Mouse (Mus musculus) embryo, embryonic 11 days (tissue): ENCODE measurements around the gene Foxo4.

Experiments
- DNase-seq: peaks from one replicate; pipeline ENCODE4 v3.0.0-alpha.2; 2015

Foxo4 gene

DNA sequence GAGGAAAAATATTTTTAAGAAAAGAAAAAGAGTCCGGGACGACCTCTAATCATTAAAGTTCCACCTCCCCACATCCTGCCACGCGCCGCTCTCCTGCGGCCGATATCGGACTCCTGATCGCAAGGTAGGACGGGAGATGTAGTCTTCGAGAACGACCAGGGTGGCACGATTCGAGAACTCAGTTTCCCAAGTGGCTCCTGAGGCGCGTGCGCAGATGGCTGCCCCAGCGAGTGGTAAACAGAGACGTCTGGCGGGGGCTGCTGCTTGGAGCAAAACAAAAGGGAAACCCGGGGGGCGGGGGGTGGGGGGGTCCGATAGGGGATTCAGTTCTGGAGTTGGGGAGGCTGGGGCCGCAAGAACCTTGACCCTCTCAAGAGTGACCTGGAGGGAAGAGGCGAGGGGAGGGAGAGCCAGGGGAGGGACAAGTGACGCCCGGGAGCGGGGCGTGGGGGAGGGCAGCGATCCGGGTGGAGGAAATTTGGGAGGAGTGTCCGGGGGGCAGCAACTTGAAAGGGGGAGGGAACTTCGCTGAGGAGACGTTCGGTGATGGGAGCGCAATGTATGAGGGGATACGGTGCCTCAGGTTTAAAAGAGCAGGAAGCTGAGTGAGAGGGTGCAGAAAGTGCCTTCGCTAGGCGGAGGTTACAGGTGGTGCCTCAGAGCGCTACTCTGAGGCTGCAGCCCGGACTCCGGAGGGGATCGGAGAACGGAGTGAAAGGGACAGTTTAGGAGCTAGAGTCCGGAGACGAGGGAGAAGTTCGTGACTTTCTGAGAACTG, at the start of gene Foxo4:
TSS of gene Foxo4 (plus strand) at position 577 of the 778 bp plus-strand sequence.
- peak; percentile 93 for DNase-seq

DNA sequence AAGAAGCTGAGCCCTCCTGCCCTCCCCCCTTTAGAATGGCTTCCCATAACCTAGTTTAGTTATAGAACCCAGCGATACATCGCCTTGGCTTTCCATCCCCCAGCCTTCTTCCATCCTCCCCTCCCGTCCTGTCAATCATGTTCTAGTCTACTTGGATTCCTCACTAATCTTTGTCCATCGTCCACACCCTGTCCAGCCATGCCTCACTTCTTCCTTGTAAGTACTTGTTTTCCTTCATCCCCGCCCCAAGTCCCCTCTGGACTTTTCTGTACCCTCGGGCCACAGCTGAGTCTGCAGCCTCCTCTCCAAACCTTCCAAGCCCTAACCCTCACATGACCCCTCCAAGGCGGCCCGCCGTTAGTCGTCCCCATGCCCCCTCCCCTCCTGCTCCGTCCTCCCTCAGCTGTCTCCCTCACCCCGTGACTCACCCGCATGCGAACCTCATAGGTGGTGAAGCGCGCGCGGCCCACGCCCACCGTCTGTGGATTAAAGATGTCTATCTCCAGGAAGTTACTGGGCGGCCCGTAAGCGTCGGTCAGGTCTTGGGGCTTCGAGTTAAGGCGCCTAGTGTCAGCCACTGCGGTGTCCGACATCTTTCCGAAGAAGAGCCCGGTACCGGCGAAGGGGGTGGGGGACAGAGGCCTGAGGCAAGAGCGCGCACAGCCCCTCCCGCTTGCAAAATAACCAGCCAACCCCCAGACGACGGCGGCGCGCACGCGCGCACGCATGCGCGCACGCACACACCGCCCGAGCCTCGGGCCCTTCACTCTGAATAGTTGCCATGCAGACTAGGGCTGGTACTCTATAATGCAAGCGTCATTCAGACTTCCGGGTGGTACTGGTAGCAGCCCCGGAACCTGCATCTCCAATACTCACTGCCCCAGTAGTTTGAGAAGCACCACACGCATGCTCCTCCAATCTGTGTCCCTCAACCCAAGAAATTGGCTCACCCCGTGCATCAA, 32.2 kb upstream of the Foxo4 start, which contains the start of gene Snx12:
TSS of gene Snx12 (minus strand) at position 730 of the 962 bp plus-strand sequence.
- peak; percentile 89 for DNase-seq

DNA sequence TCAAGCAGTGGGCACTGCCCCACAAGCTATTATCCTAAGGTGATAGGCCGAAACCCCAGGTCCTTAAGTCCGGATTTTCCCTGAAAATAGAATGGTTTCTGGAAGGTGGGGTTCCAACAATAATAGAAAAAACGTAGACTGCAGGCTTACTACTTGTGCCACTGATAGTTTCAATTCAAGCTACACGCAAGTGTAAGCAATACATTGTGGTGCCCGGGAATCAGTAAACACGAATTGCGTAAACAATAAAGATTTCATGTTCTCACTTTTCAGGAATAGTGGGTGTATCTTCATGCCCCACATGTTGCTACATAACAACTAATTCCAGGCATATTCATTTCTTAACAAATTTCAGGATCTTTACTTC, 31.5 kb upstream of the Foxo4 start:
- DNase-seq, result no peak

DNA sequence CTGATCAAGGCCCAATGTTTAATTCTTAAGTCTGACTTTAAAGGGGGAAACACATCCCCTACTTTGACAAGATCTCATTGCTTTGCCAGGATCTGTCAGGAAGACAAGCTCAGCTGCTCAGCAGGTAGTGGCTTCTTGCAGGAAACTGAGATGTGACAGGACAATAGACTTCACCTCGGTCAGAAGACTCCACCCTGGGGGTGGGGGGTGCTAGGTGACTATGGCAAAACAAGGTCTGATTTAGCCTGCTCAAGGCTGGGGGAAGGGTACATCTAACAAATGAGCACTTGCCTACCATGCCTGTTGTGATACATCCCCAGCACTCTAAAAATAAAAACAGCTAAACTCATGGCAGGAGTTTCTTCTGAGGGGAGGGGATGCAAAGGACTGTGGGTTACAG, 9.3 kb upstream of the Foxo4 start:
- DNase-seq, result no peak

DNA sequence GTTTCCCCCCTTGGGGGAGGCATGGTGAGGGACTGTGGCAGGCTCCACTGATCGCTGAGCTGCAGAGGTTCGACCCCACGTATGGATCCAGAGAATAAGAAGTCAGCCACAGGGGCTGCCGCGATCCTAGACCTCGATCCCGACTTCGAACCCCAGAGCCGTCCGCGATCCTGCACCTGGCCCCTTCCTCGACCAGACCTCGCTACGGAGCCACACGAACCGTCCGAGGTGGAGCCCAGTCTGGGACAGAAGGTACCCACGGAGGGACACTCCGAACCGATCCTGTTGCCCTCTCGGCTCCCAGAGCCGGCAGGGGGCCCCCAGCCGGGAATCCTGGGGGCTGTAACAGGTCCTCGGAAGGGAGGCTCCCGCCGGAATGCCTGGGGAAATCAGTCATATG, 412 bp downstream of the Foxo4 start:
- no peak for DNase-seq

DNA sequence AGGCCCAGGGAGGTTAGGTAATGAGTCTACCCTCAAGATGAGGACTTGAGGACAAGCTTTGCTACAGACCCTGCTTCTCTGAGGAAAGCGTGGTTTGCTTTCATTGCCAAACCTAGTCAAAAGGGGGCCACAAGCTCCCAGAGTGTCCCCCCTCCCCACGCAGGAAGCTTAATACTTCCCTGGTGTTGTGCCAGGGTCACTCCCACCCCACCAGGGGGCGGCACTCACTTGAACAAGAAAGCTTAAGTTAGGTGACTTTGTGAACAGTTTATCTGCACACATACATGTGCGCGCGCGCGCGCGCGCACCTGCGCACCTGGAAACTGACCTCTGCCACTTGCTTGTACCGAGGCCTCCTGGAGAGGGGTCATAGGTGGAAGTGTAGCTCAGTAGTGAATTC, 2.3 kb downstream of the Foxo4 start:
- DNase-seq, result peak; percentile 28

DNA sequence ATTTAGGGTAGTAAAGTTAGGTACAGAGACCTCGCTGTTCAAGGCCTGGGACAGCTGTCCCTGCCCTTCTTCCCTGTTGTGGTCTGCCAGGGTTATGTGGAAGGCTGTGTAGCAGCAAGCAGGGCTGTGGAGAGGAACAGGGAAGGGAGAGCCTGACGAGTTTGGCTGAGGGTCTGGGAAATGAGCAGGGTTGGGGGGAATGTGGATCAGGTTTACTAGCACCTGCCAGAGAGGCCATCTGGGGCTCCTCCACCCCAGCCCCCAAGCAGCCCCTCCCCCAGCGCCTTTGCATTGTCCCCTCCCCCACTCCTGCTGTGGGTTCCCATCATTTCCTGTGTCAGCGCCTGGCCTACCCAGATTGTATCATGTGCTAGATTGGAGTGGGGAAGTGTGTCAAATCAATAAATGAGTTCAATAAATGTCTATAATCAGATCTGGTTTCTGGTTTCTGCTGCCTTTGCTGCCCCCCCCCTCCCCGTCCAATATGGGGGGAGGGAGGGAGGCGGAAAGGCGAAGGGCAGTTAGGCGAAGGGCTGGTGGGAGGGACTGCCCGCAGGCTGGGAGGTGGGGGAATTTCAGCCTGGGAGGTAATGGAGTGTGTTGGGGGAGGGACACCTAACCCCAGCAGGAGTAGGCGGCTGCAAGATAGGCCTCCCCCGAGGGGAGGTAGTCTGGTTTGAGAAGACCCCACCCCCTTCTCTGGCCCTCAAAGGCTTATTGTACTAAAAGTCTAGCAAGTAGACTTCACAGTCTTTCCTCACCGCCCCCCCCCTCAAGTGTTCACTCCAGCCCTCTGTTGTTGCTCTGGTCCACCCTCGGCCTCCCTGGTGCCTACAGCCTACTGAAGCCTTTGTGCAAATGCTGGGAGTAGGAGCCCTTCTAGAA, 6.4 kb downstream of the Foxo4 start:
- peak; percentile 82 for DNase-seq

DNA sequence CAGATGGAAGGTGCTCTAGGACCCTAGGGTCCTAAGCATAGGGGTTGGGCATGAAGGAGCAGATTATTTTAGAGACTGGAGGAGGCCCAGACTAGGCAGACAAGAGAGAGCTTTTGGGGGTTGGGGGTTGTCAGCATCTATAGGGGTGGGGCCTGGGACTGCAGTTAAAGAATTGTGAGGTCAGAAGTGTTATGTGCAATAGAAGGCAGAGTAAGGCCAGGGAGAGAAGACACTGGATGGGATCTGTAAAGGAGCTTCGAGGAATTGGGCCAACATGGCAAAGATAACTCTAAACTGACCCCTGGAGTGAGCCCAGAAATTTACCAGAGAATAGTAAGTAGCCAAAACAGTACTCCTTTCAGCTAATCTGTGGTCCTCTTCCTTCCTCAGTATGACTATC, 9.6 kb downstream of the Foxo4 start, which contains the start of gene Gm614:
TSS of gene Gm614 (minus strand) at position 101 of the 400 bp plus-strand sequence.
- DNase-seq, result no peak

DNA sequence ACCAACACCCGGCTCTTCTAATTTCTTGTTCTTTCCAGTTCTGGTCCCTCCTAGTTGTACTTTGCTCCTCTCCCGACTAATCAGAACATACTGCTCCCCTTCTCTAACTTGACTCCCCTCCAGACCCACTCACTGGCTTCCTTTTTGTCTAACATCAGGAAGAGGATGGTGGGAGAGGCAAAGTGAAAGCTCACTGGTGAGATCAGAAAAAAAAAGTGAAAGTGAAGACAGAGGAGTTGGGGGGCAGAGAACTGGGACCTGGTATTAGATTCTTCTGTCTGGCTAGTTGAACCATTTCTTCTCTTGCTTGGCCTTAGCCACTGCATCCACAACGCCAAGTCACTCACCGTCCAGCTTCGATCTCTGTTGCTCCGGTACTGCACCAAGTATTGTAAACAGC, 12.3 kb downstream of the Foxo4 start:
- DNase-seq, result no peak

DNA sequence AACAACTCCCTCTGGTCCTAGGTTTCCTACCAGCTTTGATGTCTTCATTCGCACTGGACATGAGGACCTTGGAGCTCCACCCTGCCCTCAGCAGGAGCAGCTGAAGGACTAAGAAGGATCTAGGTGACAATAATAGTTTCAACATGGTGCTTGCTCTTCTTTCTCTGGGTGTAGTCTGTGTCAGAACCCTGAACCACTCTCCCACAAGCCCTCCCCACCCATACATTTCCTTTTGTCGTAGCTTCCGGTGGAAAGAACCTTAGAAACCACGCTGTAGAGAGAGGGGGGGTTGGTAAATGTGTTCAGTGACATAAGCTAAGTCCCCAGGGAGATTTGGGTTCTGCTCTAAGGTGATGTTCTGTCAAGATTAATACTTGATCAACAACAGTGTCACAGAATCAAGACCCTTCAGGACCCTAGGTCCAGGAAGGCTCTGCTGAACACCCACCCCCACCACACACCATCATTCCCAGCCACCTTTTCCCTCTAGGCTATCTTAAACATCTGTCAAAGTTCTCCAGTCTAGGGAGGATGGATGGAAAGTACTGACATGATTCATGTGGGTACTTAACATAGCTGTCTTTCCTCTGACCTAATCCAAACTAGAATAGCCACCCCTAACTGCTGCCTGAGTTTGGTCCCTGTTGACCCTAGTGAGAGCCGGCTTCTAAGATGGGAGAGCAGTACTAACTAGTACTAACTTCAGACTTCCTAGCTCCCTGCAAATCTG, 13.9 kb downstream of the Foxo4 start, which contains the start of gene Il2rg:
TSS of gene Il2rg (minus strand) at position 231 of the 730 bp plus-strand sequence.
- DNase-seq, result no peak

DNA sequence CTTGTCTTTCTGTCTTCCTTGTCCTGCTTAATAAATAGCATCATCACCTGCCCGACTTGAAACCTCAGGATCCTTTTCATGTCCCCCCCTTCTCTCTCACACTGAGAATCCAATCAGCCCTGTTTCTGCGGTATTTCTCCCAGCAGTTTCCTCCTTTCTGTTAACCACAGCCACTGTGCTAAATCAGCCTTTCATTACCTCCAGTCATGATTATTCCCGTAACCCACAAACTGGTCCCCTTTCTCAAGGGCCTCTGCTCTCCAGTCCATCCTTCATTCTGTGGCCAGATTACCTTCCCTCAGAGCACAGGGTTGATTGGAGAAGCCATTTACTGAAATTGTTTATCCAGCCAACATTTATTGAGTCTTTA, 14.4 kb downstream of the Foxo4 start, which contains the start of gene Gm20489:
TSS of gene Gm20489 (minus strand) at position 269 of the 370 bp plus-strand sequence.
- DNase-seq, result no peak

DNA sequence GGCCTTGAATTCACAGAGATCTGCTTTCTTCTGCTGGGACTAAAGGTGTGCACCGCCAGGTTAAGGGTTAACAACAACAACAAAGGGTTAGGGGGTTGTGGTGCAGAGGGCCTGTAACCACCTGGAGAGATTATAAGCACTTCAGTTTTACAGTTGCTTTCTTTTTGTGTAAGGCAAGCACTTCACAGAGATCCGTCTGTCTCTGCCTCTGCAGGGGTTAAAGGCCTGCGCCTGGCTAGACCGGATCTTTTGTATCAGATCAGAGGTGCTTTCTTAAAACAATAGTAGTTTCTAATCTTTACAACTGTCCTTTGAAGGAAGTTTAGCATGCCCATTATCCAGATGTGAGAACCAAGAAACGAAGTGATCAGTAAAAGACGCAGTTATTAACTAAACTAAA, 19.1 kb downstream of the Foxo4 start:
- no peak for DNase-seq

DNA sequence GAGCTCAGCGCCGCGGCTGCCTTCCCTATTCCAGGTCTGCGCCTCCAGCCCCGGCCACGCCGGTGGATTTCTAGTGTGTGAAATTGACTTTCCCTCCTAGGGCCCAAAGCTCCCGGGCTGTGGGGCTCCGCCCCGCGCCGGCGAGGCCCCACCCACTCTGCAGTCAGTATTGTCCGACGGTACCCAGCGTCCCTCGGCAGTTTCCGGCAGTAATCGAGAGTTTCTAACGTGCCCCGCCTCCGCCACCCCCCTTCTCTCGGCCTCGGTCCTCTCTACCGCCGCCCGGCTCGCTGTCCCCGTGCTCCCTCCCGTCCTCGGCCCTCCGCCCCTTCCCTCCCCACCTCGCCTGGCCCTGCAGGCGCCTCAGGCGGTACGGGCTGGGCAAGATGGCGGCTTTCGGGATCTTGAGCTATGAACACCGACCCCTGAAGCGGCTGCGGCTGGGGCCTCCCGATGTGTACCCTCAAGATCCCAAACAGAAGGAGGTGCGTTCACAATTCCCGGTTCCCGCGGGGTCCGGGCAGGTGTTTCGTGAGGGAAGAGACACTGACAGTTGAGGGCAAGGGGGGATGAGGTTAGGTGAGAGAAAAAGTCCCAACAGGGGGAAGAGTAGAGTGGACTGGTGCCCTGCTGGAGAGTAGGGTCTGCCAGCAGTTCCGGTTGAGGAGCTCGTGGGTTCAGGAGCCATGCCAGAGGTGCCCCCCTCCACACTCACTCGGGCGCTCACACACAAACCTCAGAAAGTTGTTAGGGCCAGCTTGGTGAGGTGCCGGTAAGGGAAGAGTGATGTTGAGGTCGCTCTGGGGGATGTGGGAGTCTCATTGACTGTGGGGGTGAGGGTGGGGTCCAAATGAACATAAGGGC, 19.8 kb downstream of the Foxo4 start, which contains the start of gene Med12:
TSS of gene Med12 (plus strand) at position 156 of the 864 bp plus-strand sequence.
- DNase-seq, result peak; percentile 92

DNA sequence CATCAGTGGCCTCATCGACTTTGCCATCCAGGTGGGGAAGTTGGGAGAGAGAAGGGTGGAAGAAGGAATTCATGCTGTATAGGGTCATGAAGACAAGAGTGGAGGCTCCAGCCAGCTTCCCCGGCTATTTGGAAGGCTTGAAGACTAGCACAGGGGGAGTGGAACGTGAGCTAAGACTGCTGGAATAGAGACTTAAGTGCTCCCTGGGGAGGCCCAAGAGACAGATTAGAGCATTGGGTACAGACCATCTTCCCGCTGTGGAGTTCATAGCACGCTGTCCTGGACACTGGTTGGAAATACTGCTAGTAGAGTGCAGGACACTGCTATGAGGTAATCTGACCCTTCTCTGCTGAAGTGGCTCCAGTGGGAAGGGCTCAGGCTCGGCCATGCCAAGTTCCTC, 28.5 kb downstream of the Foxo4 start:
- no peak for DNase-seq

DNA sequence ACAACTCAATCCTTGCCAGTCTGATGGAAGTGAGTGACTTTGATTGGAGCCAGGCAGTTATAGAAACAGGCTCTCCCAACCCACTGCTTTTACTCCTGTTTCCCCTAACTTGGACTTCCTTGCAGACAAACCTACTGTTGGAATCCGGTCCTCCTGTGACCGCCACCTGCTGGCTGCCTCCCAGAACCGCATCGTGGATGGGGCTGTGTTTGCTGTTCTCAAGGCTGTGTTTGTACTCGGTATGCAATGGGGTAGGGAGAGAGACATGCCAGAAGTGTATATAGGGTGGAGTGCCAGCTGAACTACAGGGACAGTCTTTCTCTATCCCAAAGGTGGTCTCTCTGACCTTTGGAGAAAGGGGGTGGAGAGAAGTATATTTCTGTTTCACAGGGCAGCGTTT, 31.2 kb downstream of the Foxo4 start:
- peak; percentile 49 for DNase-seq

DNA sequence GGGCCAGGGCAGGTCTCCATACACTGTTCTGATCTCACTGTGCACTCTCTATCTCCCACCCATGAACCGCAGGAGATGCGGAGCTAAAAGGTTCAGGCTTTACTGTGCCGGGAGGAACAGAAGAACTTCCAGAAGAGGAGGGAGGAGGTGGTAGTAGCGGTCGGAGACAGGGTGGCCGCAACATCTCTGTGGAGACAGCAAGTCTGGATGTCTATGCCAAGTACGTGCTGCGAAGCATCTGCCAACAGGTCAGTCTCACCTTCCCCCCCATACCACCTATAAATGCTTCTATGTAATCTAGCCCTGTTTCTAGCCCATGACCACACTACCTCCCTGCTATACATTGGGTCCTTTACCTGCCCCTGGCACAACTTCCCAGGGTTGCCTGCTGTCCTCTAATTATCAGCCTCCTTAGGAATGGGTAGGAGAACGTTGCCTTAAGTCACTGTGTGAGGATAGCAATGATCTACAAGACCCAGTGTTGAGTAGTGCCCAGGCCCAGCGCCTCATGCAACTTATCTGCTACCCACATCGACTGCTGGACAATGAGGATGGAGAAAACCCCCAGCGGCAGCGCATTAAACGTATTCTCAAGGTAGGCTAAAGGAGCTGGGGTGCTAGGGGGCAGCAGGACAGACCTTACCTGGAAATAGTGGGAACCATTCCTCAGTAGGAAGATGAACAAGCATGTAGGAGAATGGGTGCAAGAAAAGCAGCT, 31.8 kb downstream of the Foxo4 start:
- DNase-seq, result no peak

DNA sequence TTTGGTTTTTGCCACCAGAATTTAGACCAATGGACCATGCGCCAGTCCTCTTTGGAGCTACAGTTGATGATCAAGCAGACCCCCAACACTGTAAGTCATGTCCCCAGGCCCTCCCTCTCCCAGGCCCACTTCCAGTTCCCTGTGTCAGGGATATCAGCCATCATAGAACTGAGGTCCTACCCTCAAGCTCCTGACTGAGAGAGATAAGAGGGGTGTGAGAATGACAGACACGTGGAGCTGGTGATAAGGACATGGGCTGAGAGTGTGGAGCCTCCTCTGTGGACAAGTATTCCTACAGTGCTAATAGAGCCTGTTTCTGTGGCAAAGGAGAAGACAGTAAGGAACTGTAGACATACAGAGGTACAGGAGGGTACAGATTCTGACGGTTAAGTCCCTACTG, 33.2 kb downstream of the Foxo4 start:
- DNase-seq, result no peak

DNA sequence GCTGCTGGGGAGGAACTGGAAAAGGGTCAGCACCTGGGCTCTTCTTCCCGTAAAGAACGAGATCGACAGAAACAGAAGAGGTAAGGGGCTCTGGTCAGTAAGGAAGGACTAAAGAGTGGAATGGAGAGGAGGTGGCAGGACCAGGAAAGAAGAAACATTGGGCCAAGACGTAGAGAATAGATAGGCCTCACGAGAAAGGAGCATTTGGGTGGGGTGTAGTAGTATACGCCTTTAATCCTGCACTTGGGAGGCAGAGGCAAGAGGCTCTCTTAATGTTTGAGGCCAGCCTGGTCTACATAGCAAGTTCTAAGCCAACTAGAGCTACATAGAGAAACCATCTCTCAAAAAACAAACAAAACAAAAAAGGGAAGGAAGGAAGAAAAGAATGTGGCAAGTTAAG, 34.1 kb downstream of the Foxo4 start:
- no peak for DNase-seq

DNA sequence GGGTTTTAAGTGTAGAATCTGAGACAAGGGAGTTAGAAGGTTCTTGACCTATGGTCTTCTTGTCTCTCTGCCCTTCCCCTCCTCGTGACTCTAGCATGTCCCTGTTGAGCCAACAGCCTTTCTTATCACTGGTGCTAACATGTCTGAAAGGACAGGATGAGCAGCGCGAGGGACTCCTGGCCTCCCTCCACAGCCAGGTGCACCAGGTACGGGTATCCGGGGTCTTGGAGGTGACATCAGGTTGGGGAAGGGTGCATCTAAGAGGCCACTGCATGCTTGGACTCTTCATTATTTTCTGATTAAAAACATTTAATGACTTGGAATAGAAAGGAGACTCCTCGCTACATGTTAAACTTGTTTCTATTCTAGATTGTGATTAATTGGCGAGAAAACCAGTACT, 34.7 kb downstream of the Foxo4 start:
- no peak for DNase-seq

DNA sequence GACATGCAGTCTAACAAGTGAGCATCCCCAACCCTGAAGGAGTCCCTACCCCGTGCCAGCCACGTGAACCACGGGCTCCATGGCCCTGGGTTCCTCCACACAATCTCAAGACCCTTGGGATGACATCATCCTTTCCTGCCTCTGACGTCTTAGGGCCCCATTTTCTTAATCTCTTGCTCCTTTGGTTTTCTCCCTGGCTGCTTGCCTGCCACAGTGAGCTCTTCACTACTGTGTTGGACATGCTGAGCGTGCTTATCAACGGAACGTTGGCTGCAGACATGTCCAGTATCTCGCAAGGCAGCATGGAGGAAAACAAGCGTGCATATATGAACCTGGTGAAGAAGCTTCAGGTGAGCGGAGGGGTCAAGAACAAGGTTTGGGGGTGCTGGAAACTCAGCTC, 35.8 kb downstream of the Foxo4 start:
- DNase-seq, result no peak
